Mouse (Mus musculus) limb, embryonic 13.5 days (tissue): ENCODE measurements around the gene Vamp2. TPM values are rescaled to one million over a fixed set of nuclear protein-coding genes. Genes with fewer than 3 reads are reported as not detected.
"Not testable (repeated sequence)": the region's sequence is repeated elsewhere in the genome, so short reads cannot be mapped to it uniquely, and the experiment has no call there.

Source experiments
- ATAC-seq: fragments of 200-750 bp; cut with Nextera tagmentation; 2 replicates; pipeline ENCODE4 v1.8.0; 2017; ENCODE audit warnings: low read depth, moderate number of reproducible peaks, moderate TSS enrichment; ENCODE audit not compliant: low FRiP score
- H3K27ac ChIP-seq: fragments of 300-500 bp; sonication (generic); 2 replicates; pipeline ENCODE4 v1.5.1; 2015; ENCODE audit warnings: inconsistent platforms, mild to moderate bottlenecking, moderate library complexity
- H3K27me3 ChIP-seq: fragments of 300-500 bp; sonication (generic); 2 replicates; pipeline ENCODE4 v1.6.1; 2015; ENCODE audit warnings: mild to moderate bottlenecking, inconsistent platforms
- H3K36me3 ChIP-seq: fragments of 300-500 bp; sonication (generic); 2 replicates; pipeline ENCODE4 v1.6.1; 2015; ENCODE audit warnings: inconsistent platforms, mild to moderate bottlenecking, moderate library complexity
- H3K4me1 ChIP-seq: fragments of 300-500 bp; sonication (generic); 2 replicates; pipeline ENCODE4 v1.6.1; 2015; ENCODE audit warnings: inconsistent platforms
- H3K4me2 ChIP-seq: fragments of 300-500 bp; sonication (generic); replicated peaks from 2 replicates; pipeline ENCODE4 v1.6.1; 2015; ENCODE audit warnings: inconsistent platforms, mild to moderate bottlenecking, moderate library complexity
- H3K4me3 ChIP-seq: fragments of 300-500 bp; sonication (generic); 2 replicates; pipeline ENCODE4 v1.5.1; 2015; ENCODE audit warnings: moderate library complexity, mild to moderate bottlenecking, inconsistent platforms
- H3K9ac ChIP-seq: fragments of 300-500 bp; sonication (generic); 2 replicates; pipeline ENCODE4 v1.6.1; 2015; ENCODE audit warnings: mild to moderate bottlenecking, inconsistent platforms
- H3K9me3 ChIP-seq: fragments of 300-500 bp; sonication (generic); 2 replicates; pipeline ENCODE4 v1.6.1; 2016; ENCODE audit warnings: inconsistent platforms
- WGBS: fragments of 180-500 bp; shearing (Covaris S2); methylation state at CpG from one replicate; pipeline ENCODE4 v1.1.7; 2015; 5-methylcytosine and 5-hydroxymethylcytosine counted together
- polyA plus RNA-seq: library from polyadenylated mRNA; unstranded; fragments of >200 nt; fragmentation: Nextera tagmentation; extraction: Ambion mirVana; gene quantifications from 2 replicates; pipeline ENCODE4 v1.2.1, GENCODE M21; 2015

Vamp2 gene
- polyA plus RNA-seq, 1 experiment from 2014 or later, result 88.6 TPM

GRCm38 (mm10) chr11:69089616-69090290 lies 1.5 kb downstream of the Vamp2 start:
- Histone ChIP-seq H3K9me3 (no peaks in the 10 kb centered on the region), H3K4me3 (peak overlapping the region; percentile 95), H3K27ac (no peak overlapping the region), H3K9ac (peak overlapping the region; percentile 100), H3K27me3 (no peaks in the 10 kb centered on the region), H3K4me1 (peaks cover 38% of the 10 kb centered on the region), H3K4me2 (peak overlapping the region; percentile 97), H3K36me3 (peaks cover 34% of the 10 kb centered on the region)
- 83% methylated on average over 12 of the region's 12 CpGs for WGBS
- ATAC-seq, result no peak

GRCm38 (mm10) chr11:69090367-69090766 lies 2.1 kb downstream of the Vamp2 start:
- peak overlapping the region; percentile 95 for H3K4me3 ChIP-seq
- no peak for ATAC-seq
- no peaks in the 10 kb centered on the region for H3K27me3 ChIP-seq
- H3K9me3 ChIP-seq, result no peaks in the 10 kb centered on the region
- H3K27ac ChIP-seq, result no peak overlapping the region
- H3K9ac ChIP-seq, result peak overlapping the region; percentile 43; the same call in 1 of the 2 replicates
- H3K4me1 ChIP-seq, result peaks cover 38% of the 10 kb centered on the region
- H3K36me3 ChIP-seq, result peaks cover 34% of the 10 kb centered on the region
- 59% methylated on average over 6 of the region's 6 CpGs for WGBS
- H3K4me2 ChIP-seq, result peak overlapping the region; percentile 97

DNA sequence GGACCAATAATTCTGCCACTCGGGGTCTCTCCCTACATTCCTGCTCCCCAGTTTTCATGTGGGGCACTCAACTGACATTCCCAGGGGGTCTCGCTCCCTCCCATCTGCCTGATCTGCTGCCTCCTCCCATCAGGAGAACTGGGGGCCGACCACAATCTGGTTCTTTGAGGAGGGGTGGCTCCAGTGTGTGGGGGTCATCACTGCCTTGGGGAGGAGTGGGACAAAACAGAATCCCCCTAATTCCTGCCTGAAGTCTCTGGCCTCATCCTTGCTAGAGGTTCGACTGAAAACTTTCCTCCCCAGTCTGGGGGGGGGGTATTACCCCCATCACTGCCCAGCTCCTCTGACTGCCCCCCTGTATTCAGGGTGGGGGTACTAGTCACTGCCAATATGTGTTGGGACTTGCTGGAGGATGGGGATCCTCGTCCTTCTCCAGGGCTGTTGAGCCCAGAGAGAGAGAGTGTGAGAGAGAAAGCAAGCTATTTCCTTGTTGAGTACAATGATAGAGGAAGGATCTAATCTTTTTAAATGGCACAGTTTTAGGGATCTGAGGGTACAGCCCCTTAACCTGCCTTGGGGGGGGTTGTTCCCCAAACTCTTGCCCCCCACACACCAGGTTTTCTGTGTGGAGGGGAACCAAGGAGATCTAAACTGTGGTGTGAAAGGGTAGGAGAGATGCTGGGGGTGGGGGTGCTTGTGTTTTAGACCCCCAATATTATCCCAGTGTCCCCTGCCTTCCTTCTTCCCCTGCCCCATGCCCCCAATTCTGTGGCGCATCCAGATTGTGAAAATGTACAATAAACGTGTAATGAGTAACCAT lies 3.5 kb downstream of the Vamp2 start:
- 66% methylated on average over 7 of the region's 7 CpGs for WGBS
- H3K27me3 ChIP-seq, result no peaks in the 10 kb centered on the region
- no peak overlapping the region for H3K4me3 ChIP-seq
- no peak overlapping the region for H3K4me2 ChIP-seq
- H3K4me1 ChIP-seq, result peaks cover 52% of the 10 kb centered on the region
- H3K36me3 ChIP-seq, result peaks cover 34% of the 10 kb centered on the region
- no peak for ATAC-seq
- H3K9ac ChIP-seq, result peak overlapping the region; percentile 31; the same call in 1 of the 2 replicates
- H3K27ac ChIP-seq, result 0 out of 2 replicates have a peak overlapping the region, but pooled peaks have one; percentile 3
- no peaks in the 10 kb centered on the region for H3K9me3 ChIP-seq

- 6% methylated on average over 3 of the region's 3 CpGs for WGBS
- H3K4me3 ChIP-seq, result no peak overlapping the region
- no peak overlapping the region for H3K4me2 ChIP-seq
- peaks cover 34% of the 10 kb centered on the region for H3K36me3 ChIP-seq
- no peaks in the 10 kb centered on the region for H3K27me3 ChIP-seq
- H3K27ac ChIP-seq, result no peak overlapping the region
- no peak overlapping the region for H3K9ac ChIP-seq
- no peak for ATAC-seq
- peaks cover 51% of the 10 kb centered on the region for H3K4me1 ChIP-seq
- no peaks in the 10 kb centered on the region for H3K9me3 ChIP-seq
These were observed 4.1 kb downstream of the Vamp2 start for GRCm38 (mm10) chr11:69092386-69092751.

DNA sequence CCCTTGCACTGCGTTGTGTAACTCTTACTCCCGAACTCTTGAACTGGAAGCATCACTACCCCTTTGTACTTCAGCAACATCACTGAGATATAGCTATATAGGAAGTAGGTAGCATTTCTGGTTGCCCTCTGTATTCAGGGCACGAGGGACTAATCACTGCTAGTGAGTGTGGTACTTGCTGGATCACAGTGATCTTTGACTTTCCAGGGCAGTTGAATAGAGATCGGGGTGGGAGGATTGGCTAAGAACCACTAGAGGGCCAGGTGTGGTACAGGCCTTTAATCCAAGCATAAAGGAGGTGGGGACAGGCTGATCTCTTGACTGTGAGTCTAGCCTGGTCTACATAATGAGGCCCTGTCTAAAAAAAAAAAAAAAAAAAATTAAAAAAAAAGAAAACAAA lies 4.6 kb downstream of the Vamp2 start:
- no peak for ATAC-seq
- no peaks in the 10 kb centered on the region for H3K27me3 ChIP-seq
- no peaks in the 10 kb centered on the region for H3K9me3 ChIP-seq
- no peak overlapping the region for H3K9ac ChIP-seq
- peaks cover 34% of the 10 kb centered on the region for H3K36me3 ChIP-seq
- H3K4me2 ChIP-seq, result no peak overlapping the region
- H3K4me3 ChIP-seq, result no peak overlapping the region
- no peak overlapping the region for H3K27ac ChIP-seq
- H3K4me1 ChIP-seq, result peaks cover 51% of the 10 kb centered on the region
- 90% methylated on average over 4 of the region's 4 CpGs for WGBS

GRCm38 (mm10) chr11:69093856-69094255 lies 5.6 kb downstream of the Vamp2 start:
- H3K9me3 ChIP-seq, H3K9ac ChIP-seq, ATAC-seq, H3K4me3 ChIP-seq, H3K27me3 ChIP-seq, H3K4me2 ChIP-seq: not testable (repeated sequence)
- Histone ChIP-seq H3K36me3 (peaks cover 34% of the 10 kb centered on the region), H3K27ac (0 out of 2 replicates have a peak overlapping the region, but pooled peaks have one; percentile 77), H3K4me1 (peaks cover 58% of the 10 kb centered on the region)
- whole genome bisulfite sequencing, result 89% methylated on average over 7 of the region's 7 CpGs

DNA sequence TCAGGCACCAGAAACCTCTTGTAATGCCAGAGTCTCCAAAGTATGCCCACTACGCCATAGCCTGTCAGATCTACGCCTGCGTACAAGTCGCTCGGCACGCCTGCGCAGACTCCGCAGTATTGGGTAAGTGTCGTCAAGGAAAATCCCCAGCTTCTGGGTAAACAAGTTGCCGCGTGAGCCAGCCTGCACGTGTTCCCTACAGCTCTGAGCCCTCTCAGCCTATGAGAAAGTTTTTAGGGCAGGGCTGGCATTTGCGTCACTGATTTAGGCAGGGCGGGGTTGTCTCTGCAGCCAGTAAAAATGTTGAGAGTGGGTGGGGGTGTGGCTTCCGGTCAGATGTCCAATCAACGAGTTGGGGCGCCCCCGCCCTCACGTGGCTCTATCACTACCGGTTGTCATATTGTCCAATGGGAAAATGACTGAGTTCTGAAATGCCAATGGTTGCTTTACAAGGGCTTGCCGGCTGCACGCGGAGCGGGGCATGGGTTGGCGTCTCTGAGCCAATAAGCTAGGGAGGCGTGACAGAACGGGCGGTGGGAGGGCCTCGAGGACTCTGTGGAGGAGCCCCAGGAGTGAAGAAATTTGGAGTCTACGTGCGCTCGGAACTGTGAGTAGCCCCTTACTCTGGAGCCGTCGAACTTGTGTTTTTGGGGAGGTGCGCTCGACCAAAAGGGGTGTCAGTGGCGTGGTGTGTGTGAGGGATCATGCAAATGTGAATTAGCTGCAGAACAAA lies 6.6 kb downstream of the Vamp2 start, which contains the start of gene Per1:
Gene Per1, plus strand, starts transcription at position 521 of the 733 bp plus-strand sequence.
- H3K4me2 ChIP-seq, result peak within 1 kb of the TSS; percentile 98
- H3K9ac ChIP-seq, result peak within 1 kb of the TSS; percentile 77
- H3K27ac ChIP-seq, result peak within 1 kb of the TSS; percentile 92
- H3K4me1 ChIP-seq, result peaks cover 58% of the 10 kb centered on the region
- no peaks in the 10 kb centered on the region for H3K9me3 ChIP-seq
- ATAC-seq, result peak; percentile 93
- H3K36me3 ChIP-seq, result peaks cover 29% of the 10 kb centered on the region
- no peaks in the 10 kb centered on the region for H3K27me3 ChIP-seq
- peak within 1 kb of the TSS; percentile 69 for H3K4me3 ChIP-seq
- under 1% methylated on average over 37 of the region's 37 CpGs for WGBS

DNA sequence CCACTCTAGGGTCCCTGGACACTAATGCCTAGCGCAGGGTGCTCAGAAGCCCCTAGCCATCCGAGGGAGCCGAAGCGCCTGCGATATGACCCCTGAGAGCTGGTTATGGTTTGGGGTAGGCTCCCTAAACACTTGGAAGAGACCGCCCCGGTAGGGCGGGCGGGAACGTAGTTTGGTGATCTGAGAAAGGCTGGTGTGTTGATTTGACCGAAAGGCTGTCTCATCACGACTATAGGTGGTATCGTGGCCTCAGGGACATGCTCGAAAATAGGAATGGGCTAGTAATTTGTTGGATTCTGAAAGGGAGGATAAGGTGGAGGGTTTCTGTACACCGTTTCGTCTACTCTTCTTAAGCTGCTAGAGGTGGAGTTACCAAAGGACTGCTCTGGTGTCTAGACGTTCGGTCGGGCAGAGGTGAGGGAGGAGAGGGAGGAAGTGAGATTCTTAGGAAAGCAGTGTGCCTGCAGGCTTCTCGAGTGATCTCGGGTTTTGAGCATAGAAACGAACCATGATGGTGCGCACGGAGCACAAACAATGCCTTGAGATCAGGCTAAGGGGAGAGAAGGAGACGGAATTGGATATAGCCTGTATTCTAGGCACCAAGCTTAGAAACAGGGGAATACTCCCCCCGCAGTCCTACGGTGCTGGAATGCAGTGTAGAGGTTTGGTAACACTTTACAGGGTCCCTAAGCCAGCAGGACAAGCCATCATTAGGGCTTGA lies 7.4 kb downstream of the Vamp2 start:
- Histone ChIP-seq H3K4me2 (peak overlapping the region; percentile 98), H3K4me3 (peak overlapping the region; percentile 69), H3K4me1 (peaks cover 57% of the 10 kb centered on the region), H3K36me3 (peaks cover 23% of the 10 kb centered on the region), H3K27me3 (no peaks in the 10 kb centered on the region), H3K27ac (peak overlapping the region; percentile 92), H3K9me3 (no peaks in the 10 kb centered on the region), H3K9ac (peak overlapping the region; percentile 77)
- WGBS, result 2% methylated on average over 27 of the region's 27 CpGs
- no peak for ATAC-seq

DNA sequence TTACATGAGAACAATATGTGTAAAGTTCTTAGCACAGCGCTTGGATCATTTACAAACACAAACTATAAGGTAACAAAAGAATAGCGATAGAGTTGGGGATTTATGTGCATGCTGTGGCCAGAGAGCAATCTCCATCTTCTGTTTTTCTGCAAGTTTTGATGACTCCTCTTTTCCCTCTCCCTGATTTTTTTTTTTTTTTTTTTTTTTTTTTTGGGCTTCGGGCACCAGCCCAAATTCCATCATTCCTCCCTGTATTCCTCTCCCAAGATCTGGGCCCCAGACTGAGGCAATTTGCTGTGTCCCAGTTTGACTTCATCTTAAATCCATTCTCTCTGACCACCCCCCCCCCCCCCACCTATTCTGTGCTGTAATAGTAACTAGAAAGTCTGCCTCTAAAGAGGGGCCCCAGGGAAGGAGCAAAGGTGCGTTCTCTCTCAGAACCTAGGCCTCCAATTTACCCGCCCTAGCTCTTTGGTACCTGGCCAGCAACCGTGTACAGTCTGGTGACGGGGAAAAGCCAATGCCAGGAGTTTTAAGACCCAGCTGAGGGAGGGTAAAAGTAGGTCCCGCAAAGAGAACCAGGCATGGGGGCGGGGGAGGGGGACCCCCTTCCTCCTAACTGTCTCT lies 8.2 kb downstream of the Vamp2 start:
- peak overlapping the region; percentile 98 for H3K4me2 ChIP-seq
- WGBS, result 10% methylated on average over 9 of the region's 9 CpGs
- peak overlapping the region; percentile 77 for H3K9ac ChIP-seq
- H3K27ac ChIP-seq, result peak overlapping the region; percentile 92
- ATAC-seq, result peak; percentile 3
- H3K9me3 ChIP-seq, result no peaks in the 10 kb centered on the region
- H3K27me3 ChIP-seq, result no peaks in the 10 kb centered on the region
- peaks cover 54% of the 10 kb centered on the region for H3K4me1 ChIP-seq
- H3K4me3 ChIP-seq, result peak overlapping the region; percentile 69
- H3K36me3 ChIP-seq, result peaks cover 23% of the 10 kb centered on the region

- Histone ChIP-seq H3K36me3 (peaks cover 24% of the 10 kb centered on the region), H3K4me2 (peak overlapping the region; percentile 98), H3K9ac (peak overlapping the region; percentile 58), H3K27ac (peak overlapping the region; percentile 92), H3K9me3 (no peaks in the 10 kb centered on the region), H3K4me3 (peak overlapping the region; percentile 69), H3K4me1 (peaks cover 54% of the 10 kb centered on the region), H3K27me3 (no peaks in the 10 kb centered on the region)
- ATAC-seq, result peak; percentile 34
- 3% methylated on average over 29 of the region's 29 CpGs for WGBS
These were observed 9.0 kb downstream of the Vamp2 start for GRCm38 (mm10) chr11:69096987-69097900.
